Mouse (Mus musculus): ENCODE results near the gene Nppa. TPM values are rescaled to one million over a fixed set of nuclear protein-coding genes. Genes with fewer than 3 reads are reported as not detected.

The Nppa gene
- 1.4 TPM in 2 replicates for polyA plus RNA-seq (2015; fragmentation: Nextera tagmentation; extraction: Ambion mirVana)

DNA sequence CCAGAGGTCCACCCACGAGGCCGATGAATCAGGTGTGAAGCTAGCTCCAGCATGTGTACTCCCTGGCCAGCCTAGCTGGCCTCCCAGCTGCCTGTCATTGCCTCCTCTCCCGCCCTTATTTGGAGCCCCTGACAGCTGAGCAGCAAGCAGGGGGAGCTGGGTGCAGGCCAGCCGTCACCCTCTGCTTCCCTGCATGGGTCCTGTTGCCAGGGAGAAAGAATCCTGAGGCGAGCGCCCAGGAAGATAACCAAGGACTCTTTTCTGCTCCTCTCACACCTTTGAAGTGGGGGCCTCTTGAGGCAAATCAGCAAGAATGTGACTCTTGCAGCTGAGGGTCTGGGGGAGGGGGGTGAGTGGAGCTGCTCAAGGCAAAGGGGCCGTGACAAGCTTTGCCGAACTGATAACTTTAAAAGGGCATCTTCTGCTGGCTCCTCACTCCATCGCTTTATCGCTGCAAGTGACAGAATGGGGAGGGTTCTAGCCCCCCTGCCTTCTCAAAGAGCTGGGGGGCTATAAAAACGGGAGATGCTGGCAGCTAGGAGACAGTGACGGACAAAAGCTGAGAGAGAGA lies at the start of gene Nppa:
Gene Nppa, plus strand, starts transcription at position 521 of the 571 bp plus-strand sequence.
- no peaks in the 10 kb centered on the region for H3K4me1 ChIP-seq (replicated peaks; ENCODE audit: control insufficient read depth, insufficient read depth, low read length)
- H3K4me3 ChIP-seq (ENCODE audit: low read depth, low read length), result no peak within 1 kb of the TSS
- no peaks in the 10 kb centered on the region for H3K27me3 ChIP-seq (replicated peaks; ENCODE audit: control insufficient read depth, insufficient read depth, low read length)
- no peaks in the 10 kb centered on the region for H3K9me3 ChIP-seq (ENCODE audit: control insufficient read depth)
- H3K4me2 ChIP-seq (replicated peaks; ENCODE audit: low read depth), result no peak within 1 kb of the TSS
- no peak for TF ChIP-seq CTCF (IDR thresholded peaks at IDR 0.05; ENCODE audit: low read depth)
- peaks cover 3% of the 10 kb centered on the region; the same call in 1 of the 2 replicates for H3K36me3 ChIP-seq (ENCODE audit: control insufficient read depth, insufficient read depth)
- H3K9ac ChIP-seq (ENCODE audit: low read depth, low read length), result no peak within 1 kb of the TSS
- no peak for ATAC-seq
- no peak within 1 kb of the TSS for H3K27ac ChIP-seq (ENCODE audit: low read depth, low read length)
- WGBS, result 36% methylated on average over 12 of the region's 12 CpGs

DNA sequence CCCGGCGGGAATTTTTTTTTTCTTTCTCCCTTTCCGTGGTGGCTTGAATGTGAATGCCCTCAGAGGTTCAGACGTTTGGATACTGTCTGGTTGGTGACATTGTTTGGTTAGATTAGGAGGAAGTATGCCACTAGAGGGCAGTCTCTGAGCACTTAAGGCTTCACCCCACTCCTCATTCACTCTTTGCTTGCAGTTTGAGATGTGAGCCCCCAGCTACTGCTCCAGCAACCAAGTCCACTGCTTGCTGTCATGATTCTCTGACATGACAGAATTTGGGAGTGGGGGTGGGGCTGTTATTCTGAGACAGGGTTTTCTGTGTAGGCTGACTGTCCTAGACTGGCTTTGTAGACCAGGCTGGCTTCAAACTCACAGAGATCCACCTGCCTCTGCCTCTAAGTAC lies 46.9 kb upstream of the Nppa start:
- no peaks in the 10 kb centered on the region; the same call in 1 of the 2 replicates for H3K36me3 ChIP-seq (ENCODE audit: control insufficient read depth, insufficient read depth)
- no peak overlapping the region for H3K4me3 ChIP-seq (ENCODE audit: low read depth, low read length)
- no peaks in the 10 kb centered on the region for H3K4me1 ChIP-seq (replicated peaks; ENCODE audit: control insufficient read depth, insufficient read depth, low read length)
- H3K27ac ChIP-seq (ENCODE audit: low read depth, low read length), result no peak overlapping the region
- no peaks in the 10 kb centered on the region for H3K9me3 ChIP-seq (ENCODE audit: control insufficient read depth)
- ATAC-seq, result no peak
- H3K4me2 ChIP-seq (replicated peaks; ENCODE audit: low read depth), result no peak overlapping the region
- TF ChIP-seq CTCF (IDR thresholded peaks at IDR 0.05; ENCODE audit: low read depth), result peak; percentile 77
- H3K27me3 ChIP-seq (replicated peaks; ENCODE audit: control insufficient read depth, insufficient read depth, low read length), result no peaks in the 10 kb centered on the region
- H3K9ac ChIP-seq (ENCODE audit: low read depth, low read length), result no peak overlapping the region
- 9% methylated on average over 4 of the region's 4 CpGs for WGBS

DNA sequence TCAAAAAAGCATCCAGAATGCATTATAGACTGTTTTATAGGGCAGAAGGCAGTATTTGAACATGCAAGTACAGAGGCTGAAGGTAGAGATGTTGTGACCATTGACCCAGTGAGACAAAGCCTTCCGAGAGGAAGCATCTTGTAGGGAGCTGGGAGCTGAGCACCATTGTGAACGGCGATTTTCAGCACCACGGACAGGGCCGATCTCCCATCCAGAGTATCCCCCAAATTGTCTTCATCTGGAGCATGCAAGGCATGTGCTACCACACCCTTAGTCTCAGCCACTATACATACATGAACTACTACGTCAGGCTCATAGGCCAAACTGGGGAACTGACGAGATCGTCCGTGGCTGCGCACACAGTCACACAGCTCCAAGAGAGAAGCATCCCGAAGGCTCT lies 43.4 kb upstream of the Nppa start:
- H3K4me1 ChIP-seq (replicated peaks; ENCODE audit: control insufficient read depth, insufficient read depth, low read length), result no peaks in the 10 kb centered on the region
- no peak overlapping the region for H3K9ac ChIP-seq (ENCODE audit: low read depth, low read length)
- no peak for TF ChIP-seq CTCF (IDR thresholded peaks at IDR 0.05; ENCODE audit: low read depth)
- H3K36me3 ChIP-seq (ENCODE audit: control insufficient read depth, insufficient read depth), result no peaks in the 10 kb centered on the region
- ATAC-seq, result no peak
- WGBS, result 44% methylated on average over 11 of the region's 11 CpGs
- H3K4me3 ChIP-seq (ENCODE audit: low read depth, low read length), result no peak overlapping the region
- H3K4me2 ChIP-seq (replicated peaks; ENCODE audit: low read depth), result no peak overlapping the region
- H3K27me3 ChIP-seq (replicated peaks; ENCODE audit: control insufficient read depth, insufficient read depth, low read length), result no peaks in the 10 kb centered on the region
- H3K9me3 ChIP-seq (ENCODE audit: control insufficient read depth), result no peaks in the 10 kb centered on the region
- no peak overlapping the region for H3K27ac ChIP-seq (ENCODE audit: low read depth, low read length)

DNA sequence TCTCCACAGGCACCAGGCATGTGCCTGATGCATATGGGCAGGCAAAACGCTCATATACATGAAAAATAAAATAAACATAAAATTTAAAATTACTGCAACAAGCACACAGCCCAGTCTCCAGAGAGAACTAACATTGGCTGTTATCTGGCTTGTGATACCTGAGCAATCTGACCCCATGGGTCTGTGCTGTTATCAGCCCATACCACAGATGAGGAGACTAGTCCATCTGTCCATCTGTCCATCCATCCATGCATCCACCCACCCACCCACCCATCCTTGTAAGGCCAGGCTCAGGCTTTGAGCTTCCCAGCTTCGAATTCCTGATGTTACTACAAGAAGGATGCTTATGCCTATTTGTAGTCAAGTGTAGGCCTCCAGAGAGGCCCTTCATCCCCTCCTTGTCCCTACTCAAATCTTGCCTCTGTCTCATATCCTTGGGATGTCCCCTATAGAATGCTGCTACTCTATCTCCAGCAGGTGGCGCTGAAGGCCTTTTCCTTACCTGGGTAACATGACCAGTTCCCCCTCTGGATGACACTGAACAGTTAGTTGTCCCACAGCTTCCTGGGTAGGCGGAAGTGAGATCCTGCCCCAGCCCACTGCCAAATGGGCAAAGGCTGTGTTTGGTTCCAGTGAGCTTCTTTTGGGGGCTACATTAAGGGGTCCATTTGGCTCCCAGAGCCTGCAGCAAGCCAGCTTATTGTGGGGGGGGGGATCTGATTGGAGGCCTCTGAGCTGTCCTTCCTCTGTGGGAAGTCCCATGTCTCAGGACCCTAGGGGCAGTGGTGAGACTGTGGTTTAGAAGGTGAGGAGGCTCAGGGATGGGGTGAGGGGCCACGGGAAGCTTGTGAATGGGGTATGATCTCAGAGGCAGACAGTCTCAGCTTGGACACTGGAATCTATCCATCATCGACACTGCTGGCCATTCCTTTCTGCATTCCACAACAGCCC lies 40.4 kb upstream of the Nppa start:
- Histone ChIP-seq H3K4me3 (ENCODE audit: low read depth, low read length) (no peak overlapping the region), H3K36me3 (ENCODE audit: control insufficient read depth, insufficient read depth) (no peaks in the 10 kb centered on the region), H3K4me1 (replicated peaks; ENCODE audit: control insufficient read depth, insufficient read depth, low read length) (no peaks in the 10 kb centered on the region), H3K4me2 (replicated peaks; ENCODE audit: low read depth) (no peak overlapping the region), H3K27ac (ENCODE audit: low read depth, low read length) (no peak overlapping the region), H3K9me3 (ENCODE audit: control insufficient read depth) (no peaks in the 10 kb centered on the region), H3K9ac (ENCODE audit: low read depth, low read length) (no peak overlapping the region), H3K27me3 (replicated peaks; ENCODE audit: control insufficient read depth, insufficient read depth, low read length) (no peaks in the 10 kb centered on the region)
- 0 out of 2 replicates have a peak, but pooled peaks have one; percentile 33 for ATAC-seq
- WGBS, result 41% methylated on average over 6 of the region's 6 CpGs
- TF ChIP-seq CTCF (IDR thresholded peaks at IDR 0.05; ENCODE audit: low read depth), result peak; percentile 90

DNA sequence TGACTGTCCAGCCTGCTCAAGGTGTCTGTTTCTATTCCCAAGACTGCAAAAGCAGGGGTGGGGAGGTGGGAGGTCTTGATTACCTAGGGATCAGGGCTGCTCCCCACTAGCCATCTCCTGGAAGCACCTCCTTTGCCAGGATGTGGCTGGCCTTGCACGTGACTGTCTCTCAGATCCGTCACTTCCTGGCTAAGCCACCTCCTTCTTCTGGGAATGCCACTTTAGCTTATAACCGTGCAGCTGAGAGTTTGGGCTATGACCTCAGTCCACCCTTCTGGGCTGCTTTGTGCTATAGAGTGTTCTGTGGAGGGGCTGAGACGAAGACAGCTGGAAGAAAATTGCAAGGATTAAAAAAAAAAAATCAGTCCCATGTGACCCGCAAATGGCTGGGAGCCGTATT lies 37.7 kb upstream of the Nppa start:
- no peak overlapping the region for H3K9ac ChIP-seq (ENCODE audit: low read depth, low read length)
- TF ChIP-seq CTCF (IDR thresholded peaks at IDR 0.05; ENCODE audit: low read depth), result no peak
- H3K4me3 ChIP-seq (ENCODE audit: low read depth, low read length), result no peak overlapping the region
- H3K27ac ChIP-seq (ENCODE audit: low read depth, low read length), result no peak overlapping the region
- ATAC-seq, result no peak
- no peak overlapping the region for H3K4me2 ChIP-seq (replicated peaks; ENCODE audit: low read depth)
- 55% methylated on average over 6 of the region's 6 CpGs for WGBS
- no peaks in the 10 kb centered on the region for H3K36me3 ChIP-seq (ENCODE audit: control insufficient read depth, insufficient read depth)
- H3K9me3 ChIP-seq (ENCODE audit: control insufficient read depth), result no peaks in the 10 kb centered on the region
- no peaks in the 10 kb centered on the region for H3K4me1 ChIP-seq (replicated peaks; ENCODE audit: control insufficient read depth, insufficient read depth, low read length)
- no peaks in the 10 kb centered on the region for H3K27me3 ChIP-seq (replicated peaks; ENCODE audit: control insufficient read depth, insufficient read depth, low read length)

DNA sequence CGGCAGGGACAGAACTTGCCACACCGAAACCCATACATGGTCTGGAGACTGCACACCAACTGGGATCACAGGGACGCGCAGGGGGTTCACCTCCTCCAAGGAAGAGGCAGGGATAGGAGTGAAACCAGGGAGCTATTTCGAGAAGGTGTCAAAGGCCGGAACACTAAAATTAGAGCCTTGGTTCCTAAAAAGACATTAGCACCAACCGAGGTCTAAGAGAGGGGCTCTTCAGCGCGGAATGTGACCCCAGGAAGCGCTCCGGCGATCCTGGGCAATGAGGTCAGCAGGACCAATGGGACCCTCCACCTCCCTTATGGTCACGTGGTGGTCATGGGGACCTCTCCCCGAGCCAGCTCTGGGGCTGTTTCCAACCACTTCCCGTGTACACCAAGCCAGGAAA lies 36.9 kb upstream of the Nppa start:
- no peaks in the 10 kb centered on the region for H3K36me3 ChIP-seq (ENCODE audit: control insufficient read depth, insufficient read depth)
- no peaks in the 10 kb centered on the region for H3K9me3 ChIP-seq (ENCODE audit: control insufficient read depth)
- no peak for TF ChIP-seq CTCF (IDR thresholded peaks at IDR 0.05; ENCODE audit: low read depth)
- ATAC-seq, result no peak
- no peak overlapping the region for H3K4me3 ChIP-seq (ENCODE audit: low read depth, low read length)
- no peaks in the 10 kb centered on the region for H3K27me3 ChIP-seq (replicated peaks; ENCODE audit: control insufficient read depth, insufficient read depth, low read length)
- H3K4me2 ChIP-seq (replicated peaks; ENCODE audit: low read depth), result no peak overlapping the region
- WGBS, result 85% methylated on average over 15 of the region's 15 CpGs
- no peaks in the 10 kb centered on the region for H3K4me1 ChIP-seq (replicated peaks; ENCODE audit: control insufficient read depth, insufficient read depth, low read length)
- no peak overlapping the region for H3K27ac ChIP-seq (ENCODE audit: low read depth, low read length)
- no peak overlapping the region for H3K9ac ChIP-seq (ENCODE audit: low read depth, low read length)

All from intestine, postnatal 0 days (tissue).